Mouse (Mus musculus) hindbrain, embryonic 13.5 days (tissue): Measurements from ENCODE around the gene Wipi2. TPM values are rescaled to one million over a fixed set of nuclear protein-coding genes. Genes with fewer than 3 reads are reported as not detected.
A peak's percentile ranks its signal among the peaks of the same experiment; 100 is the strongest.

Experiments
- ATAC-seq: fragments of 200-750 bp; cut with Nextera tagmentation; 2 replicates; pipeline ENCODE4 v1.8.0; 2017; ENCODE audit warnings: moderate TSS enrichment; ENCODE audit not compliant: low FRiP score
- H3K27ac ChIP-seq: fragments of 300-500 bp; sonication (generic); 2 replicates; pipeline ENCODE4 v1.5.1; 2015; ENCODE audit warnings: inconsistent platforms, mild to moderate bottlenecking, moderate library complexity
- H3K27me3 ChIP-seq: fragments of 300-500 bp; sonication (generic); 2 replicates; pipeline ENCODE4 v1.6.1; 2015; ENCODE audit warnings: mild to moderate bottlenecking, inconsistent platforms
- H3K36me3 ChIP-seq: fragments of 300-500 bp; sonication (generic); 2 replicates; pipeline ENCODE4 v1.6.1; 2015; ENCODE audit warnings: mild to moderate bottlenecking, inconsistent platforms
- H3K4me1 ChIP-seq: fragments of 300-500 bp; sonication (generic); replicated peaks from 2 replicates; pipeline ENCODE4 v1.6.1; 2015; ENCODE audit warnings: inconsistent platforms
- H3K4me2 ChIP-seq: fragments of 300-500 bp; sonication (generic); 2 replicates; pipeline ENCODE4 v1.6.1; 2015; ENCODE audit warnings: inconsistent platforms, mild to moderate bottlenecking, moderate library complexity
- H3K4me3 ChIP-seq: fragments of 300-500 bp; sonication (generic); 2 replicates; pipeline ENCODE4 v1.5.1; 2015; ENCODE audit warnings: mild to moderate bottlenecking, inconsistent platforms
- H3K9ac ChIP-seq: fragments of 300-500 bp; sonication (generic); 2 replicates; pipeline ENCODE4 v1.6.1; 2015; ENCODE audit warnings: mild to moderate bottlenecking, inconsistent platforms
- H3K9me3 ChIP-seq: fragments of 300-500 bp; sonication (generic); 2 replicates; pipeline ENCODE4 v1.6.1; 2016; ENCODE audit warnings: inconsistent platforms
- WGBS: fragments of 180-500 bp; shearing (Covaris S2); methylation state at CpG from one replicate; pipeline ENCODE4 v1.1.7; 2015; 5-methylcytosine and 5-hydroxymethylcytosine counted together
- polyA plus RNA-seq: library from polyadenylated mRNA; unstranded; fragments of >200 nt; fragmentation: Nextera tagmentation; extraction: Ambion mirVana; gene quantifications from 2 replicates; pipeline ENCODE4 v1.2.1, GENCODE M21; 2015

Gene Wipi2
- polyA plus RNA-seq, 1 experiment from 2014 or later = 44.4 TPM

DNA sequence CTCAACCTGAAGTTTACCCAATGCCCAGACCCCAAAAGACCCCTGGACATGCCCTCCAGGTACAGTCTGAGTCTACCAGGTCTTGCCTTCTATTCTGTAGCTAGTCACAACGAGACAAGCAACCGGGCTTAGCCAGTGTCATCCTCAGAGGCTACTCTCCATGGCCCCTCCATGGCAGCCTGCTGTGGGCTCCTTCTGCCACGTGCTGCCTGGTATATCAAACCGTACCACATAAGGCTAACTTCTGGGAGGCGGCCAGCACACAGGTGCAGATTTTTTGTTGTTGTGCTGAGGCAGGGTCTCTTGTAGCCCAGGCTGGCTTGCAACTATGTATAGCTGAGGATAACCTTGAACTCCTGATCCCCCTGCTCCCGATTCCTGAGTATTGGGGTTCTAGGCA, 88.6 kb downstream of the Wipi2 start:
- no peak overlapping the region for H3K27ac ChIP-seq
- H3K4me3 ChIP-seq = no peak overlapping the region
- ATAC-seq = no peak
- H3K27me3 ChIP-seq = no peaks in the 10 kb centered on the region
- no peak overlapping the region for H3K9ac ChIP-seq
- 0 out of 2 replicates have a peak, but pooled peaks cover 2% of the 10 kb centered on the region for H3K9me3 ChIP-seq
- 83% methylated on average over 6 of the region's 6 CpGs for WGBS
- H3K4me1 ChIP-seq = no peaks in the 10 kb centered on the region
- H3K4me2 ChIP-seq = no peak overlapping the region
- H3K36me3 ChIP-seq = peaks cover 80% of the 10 kb centered on the region

- peaks cover 76% of the 10 kb centered on the region for H3K36me3 ChIP-seq
- no peak overlapping the region for H3K4me3 ChIP-seq
- no peaks in the 10 kb centered on the region for H3K27me3 ChIP-seq
- 0 out of 2 replicates have a peak, but pooled peaks cover under 1% of the 10 kb centered on the region for H3K4me1 ChIP-seq
- no peak overlapping the region for H3K27ac ChIP-seq
- no peak overlapping the region for H3K9ac ChIP-seq
- 23% methylated on average over 4 of the region's 4 CpGs for WGBS
- no peaks in the 10 kb centered on the region for H3K9me3 ChIP-seq
- no peak overlapping the region for H3K4me2 ChIP-seq
- ATAC-seq = peak; percentile 64
Observed at GRCm38 (mm10) chr5:142718037-142718436, 90.5 kb downstream of the Wipi2 start.

DNA sequence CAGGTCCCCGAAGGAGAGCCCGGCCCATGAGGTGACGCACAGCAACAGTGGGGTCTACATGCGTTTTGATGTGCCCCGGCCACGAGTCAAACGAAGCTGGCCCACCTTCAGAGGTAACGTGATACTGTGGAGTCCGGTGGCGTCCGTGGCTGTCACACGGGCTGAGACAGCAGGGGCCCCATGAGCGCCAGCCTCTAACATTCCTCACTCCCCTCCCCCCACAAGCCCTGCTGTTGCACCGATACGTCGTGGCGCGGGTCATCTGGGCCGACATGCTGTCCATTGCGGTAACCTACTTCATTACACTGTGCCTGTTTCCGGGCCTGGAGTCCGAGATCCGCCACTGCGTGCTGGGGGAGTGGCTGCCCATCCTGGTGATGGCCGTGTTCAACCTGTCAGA, 91.0 kb downstream of the Wipi2 start:
- Histone ChIP-seq H3K27me3 (no peaks in the 10 kb centered on the region), H3K27ac (no peak overlapping the region), H3K36me3 (peaks cover 75% of the 10 kb centered on the region), H3K4me2 (no peak overlapping the region), H3K4me1 (0 out of 2 replicates have a peak, but pooled peaks cover 4% of the 10 kb centered on the region), H3K9me3 (no peaks in the 10 kb centered on the region), H3K4me3 (no peak overlapping the region), H3K9ac (no peak overlapping the region)
- ATAC-seq = no peak
- 73% methylated on average over 25 of the region's 25 CpGs for WGBS

DNA sequence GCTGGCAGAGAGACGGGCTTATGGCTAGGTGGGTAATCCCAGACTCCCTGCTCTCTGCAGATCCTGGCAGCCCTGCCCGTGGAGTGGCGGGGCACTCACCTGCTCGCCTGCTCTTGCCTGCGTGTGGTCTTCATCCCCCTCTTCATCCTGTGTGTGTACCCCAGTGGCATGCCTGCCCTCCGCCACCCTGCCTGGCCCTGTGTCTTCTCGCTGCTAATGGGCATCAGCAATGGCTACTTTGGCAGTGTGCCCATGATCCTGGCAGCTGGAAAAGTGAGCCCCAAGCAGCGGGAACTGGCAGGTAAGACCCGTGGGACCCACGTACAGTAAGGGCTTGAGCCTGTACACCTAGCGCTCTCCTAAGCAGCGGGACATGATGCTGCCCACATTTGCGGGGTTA, 92.4 kb downstream of the Wipi2 start:
- H3K9me3 ChIP-seq = no peaks in the 10 kb centered on the region
- ATAC-seq = no peak
- 88% methylated on average over 13 of the region's 13 CpGs for WGBS

More for the DNA sequence above, 92.4 kb downstream of the Wipi2 start:
- Histone ChIP-seq H3K4me1 (peaks cover 8% of the 10 kb centered on the region), H3K27me3 (no peaks in the 10 kb centered on the region), H3K27ac (no peak overlapping the region), H3K4me2 (no peak overlapping the region), H3K9ac (no peak overlapping the region), H3K4me3 (no peak overlapping the region), H3K36me3 (peaks cover 61% of the 10 kb centered on the region)

Other genes starting within 250 kb of the Wipi2 start
- gene Foxk1, start 226.2 kb upstream of the Wipi2 start, polyA plus RNA-seq = 5.3 and 5.6 TPM in 2 replicates
- gene Ap5z1, start 163.8 kb upstream of the Wipi2 start, polyA plus RNA-seq = 12.8 and 15.2 TPM in 2 replicates
- 0.23 and 0.31 TPM in 2 replicates for gene Papolb, start 97.6 kb upstream of the Wipi2 start, polyA plus RNA-seq
- 12.9 and 15.7 TPM in 2 replicates for gene Radil, start 76.6 kb upstream of the Wipi2 start, polyA plus RNA-seq
- gene Mmd2, start 18.9 kb upstream of the Wipi2 start, polyA plus RNA-seq = 34.1 and 34.8 TPM in 2 replicates
- 77.3 and 77.9 TPM in 2 replicates for gene Slc29a4, start 64.8 kb downstream of the Wipi2 start, polyA plus RNA-seq
- gene Tnrc18, start 190.0 kb downstream of the Wipi2 start, polyA plus RNA-seq = 33.1 and 35.8 TPM in 2 replicates